Mouse (Mus musculus) T-cell, adult 66 days (primary cell): ENCODE data around the gene Diaph3. TPM values are rescaled to one million over a fixed set of nuclear protein-coding genes. Genes with fewer than 3 reads are reported as not detected.

Experiments used
- total RNA-seq, 2 experiments: library from RNA; stranded (reverse); gene quantifications; 3 replicates in 1 of 2; 4 replicates in 1 of 2; pipeline ENCODE4 v1.2.4; 2023

Diaph3 gene
- 1 to 10 TPM; 2.1 to 5.0 TPM for total RNA-seq

GRCm38 (mm10) chr14:87140963-87141486, at the start of gene Diaph3:
Gene Diaph3, minus strand, starts transcription at chr14:87141235.

